Mouse (Mus musculus): ENCODE measurements around the gene Palm2.

GRCm38 (mm10) chr4:57514003-57514937 is 80.2 kb downstream of the Palm2 start:
- TF ChIP-seq CTCF (IDR thresholded peaks at IDR 0.05; ENCODE audit: low read depth) (no peak), EP300 (IDR thresholded peaks at IDR 0.05; ENCODE audit: low read depth) (no peak)

Data from liver, embryonic 14.5 days (tissue).